Mouse (Mus musculus) embryo, embryonic 9.5 days (tissue): ENCODE results near the gene C1qa.

Source experiments
- DNase-seq: peaks from one replicate; pipeline ENCODE4 v3.0.0-alpha.2; 2017; ENCODE audit errors: extremely low spot score

The C1qa gene

GRCm38 (mm10) chr4:136861806-136862205 is 36.8 kb downstream of the C1qa start:
- peak; percentile 58 for DNase-seq

GRCm38 (mm10) chr4:136860022-136860421 is 38.6 kb downstream of the C1qa start:
- no peak for DNase-seq

GRCm38 (mm10) chr4:136855081-136855480 is 43.5 kb downstream of the C1qa start:
- no peak for DNase-seq

- no peak for DNase-seq
These were observed 45.6 kb downstream of the C1qa start for GRCm38 (mm10) chr4:136852989-136853388.

GRCm38 (mm10) chr4:136852119-136852518 is 46.5 kb downstream of the C1qa start:
- DNase-seq = no peak

DNA sequence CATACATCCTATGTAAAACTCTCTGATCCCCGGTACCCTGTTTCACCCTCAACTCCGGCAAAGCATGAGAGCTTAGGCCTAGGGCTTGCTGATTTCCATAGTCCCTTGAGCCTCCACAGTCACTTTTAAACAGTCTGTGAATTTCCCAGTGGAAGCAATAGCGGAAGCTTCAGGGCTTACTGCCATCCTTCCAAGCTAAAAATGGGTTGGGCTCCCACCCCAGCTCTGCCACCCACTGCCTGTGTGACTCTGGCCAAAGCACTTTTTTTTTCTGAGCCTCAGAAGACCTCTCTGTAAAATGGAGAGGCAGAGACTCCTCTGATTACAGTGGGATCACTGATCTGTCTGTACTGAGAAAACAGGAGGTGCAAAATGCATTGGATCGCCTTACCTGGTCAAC is 50.0 kb downstream of the C1qa start:
- no peak for DNase-seq

DNA sequence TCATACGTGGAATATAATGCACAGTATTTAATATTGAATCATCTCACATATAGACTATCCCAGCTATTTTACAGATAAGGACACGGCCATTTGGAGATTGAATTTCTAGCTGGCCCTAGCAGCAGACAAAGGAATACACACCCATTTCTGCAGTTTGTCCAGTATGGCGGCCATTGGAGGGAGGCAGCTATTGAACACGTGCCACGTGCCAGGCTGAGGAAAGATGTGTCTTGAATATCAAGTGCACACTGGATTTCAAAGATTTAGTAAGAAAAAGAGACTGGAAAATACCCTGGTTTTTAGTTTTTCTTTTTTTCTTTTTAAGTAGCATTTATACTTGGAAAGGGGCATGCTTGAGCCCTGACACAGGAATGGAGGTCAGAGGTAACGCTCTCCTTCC is 51.4 kb downstream of the C1qa start:
- DNase-seq = no peak
